In genomic region chr2:115737966-115738365, GRCm38 (mm10) we compare ENCODE assay signal across 22 mouse cellular contexts.
DNase-seq lines count a peak whose midpoint lies in the region; ATAC-seq lines count a peak whose summit lies in the region.
"Had no signal": no experiment of that assay in that cellular context is flagged by ENCODE, and none has a peak within 500 bp of the region (broad histone marks: within the 10 kb centered on the region; RNA-seq: fewer than 3 reads in every experiment).

No protein-coding gene starts in this region.

- no peaks in the 10 kb centered on the region for H3K9me3 ChIP-seq in kidney, embryonic 14.5 days (ENCODE audit: control insufficient read depth, low read length)
- no peaks in the 10 kb centered on the region for H3K9me3 ChIP-seq in embryonic facial prominence, embryonic 10.5 days
- no peaks in the 10 kb centered on the region for H3K9me3 ChIP-seq in limb, embryonic 10.5 days (replicated peaks)
- H3K9me3 ChIP-seq: embryonic facial prominence, embryonic 13.5 days; forebrain, embryonic 13.5 days; heart, embryonic 10.5 days; hindbrain, embryonic 15.5 days had no signal

- H3K27me3 ChIP-seq in kidney, embryonic 14.5 days (ENCODE audit: control insufficient read depth, insufficient read depth, low read length): no peaks in the 10 kb centered on the region
- H3K27me3 ChIP-seq in embryonic facial prominence, embryonic 10.5 days (replicated peaks; ENCODE audit: low read depth, poor library complexity, severe bottlenecking): peaks cover 59% of the 10 kb centered on the region
- no peaks in the 10 kb centered on the region for H3K27me3 ChIP-seq in limb, embryonic 10.5 days (ENCODE audit: low read depth, poor library complexity, severe bottlenecking)
- H3K27me3 ChIP-seq: CH12.LX; forebrain, embryonic 13.5 days; hindbrain, embryonic 15.5 days; Patski had no signal

- no peak for DNase-seq in kidney, postnatal 10 days
- DNase-seq in embryonic facial prominence, embryonic 10.5 days (ENCODE audit: low spot score): peak; percentile 69
- DNase-seq in limb, embryonic 10.5 days (ENCODE audit: low spot score): peak; percentile 45
- DNase-seq in heart, postnatal 25 days (ENCODE audit: low spot score): no peak
- DNase-seq in left cerebral cortex, adult 11 months (ENCODE audit: low spot score): no peak
- DNase-seq: adrenal gland, postnatal 14 days; cerebellum, adult 8-10 months; cerebellum, postnatal 14 days; gastrocnemius, postnatal 10 days; heart, adult 18-20 months; heart, postnatal 10 days; kidney, adult 11 months had no signal

- no peak overlapping the region for H3K27ac ChIP-seq in kidney, embryonic 14.5 days (ENCODE audit: low read depth, low read length)
- no peak overlapping the region for H3K27ac ChIP-seq in embryonic facial prominence, embryonic 10.5 days (replicated peaks)
- no peak overlapping the region for H3K27ac ChIP-seq in limb, embryonic 10.5 days
- H3K27ac ChIP-seq: embryonic facial prominence, embryonic 13.5 days; forebrain, embryonic 13.5 days; heart, embryonic 10.5 days; hindbrain, embryonic 15.5 days had no signal

- H3K4me3 ChIP-seq in kidney, embryonic 14.5 days (ENCODE audit: low read length): no peak overlapping the region
- no peak overlapping the region for H3K4me3 ChIP-seq in embryonic facial prominence, embryonic 10.5 days
- H3K4me3 ChIP-seq in limb, embryonic 10.5 days: no peak overlapping the region
- H3K4me3 ChIP-seq: embryonic facial prominence, embryonic 13.5 days; forebrain, embryonic 13.5 days; heart, embryonic 10.5 days; hindbrain, embryonic 15.5 days had no signal

- intact Hi-C loops in heart, postnatal 25 days (cut with DNase I): no loop called here

- no peak overlapping the region for H3K9ac ChIP-seq in kidney, embryonic 14.5 days (ENCODE audit: low read depth, low read length)
- H3K9ac ChIP-seq: embryonic facial prominence, embryonic 13.5 days; forebrain, embryonic 13.5 days; hindbrain, embryonic 15.5 days had no signal

- WGBS in kidney, embryonic 14.5 days: 30% methylated on average over 2 of the region's 2 CpGs
- 25% methylated on average over 2 of the region's 2 CpGs for WGBS in embryonic facial prominence, embryonic 10.5 days
- 23% methylated on average over 2 of the region's 2 CpGs for WGBS in limb, embryonic 10.5 days

- no peaks in the 10 kb centered on the region for H3K36me3 ChIP-seq in kidney, embryonic 14.5 days (ENCODE audit: control insufficient read depth, insufficient read depth, low read length)
- H3K36me3 ChIP-seq in embryonic facial prominence, embryonic 10.5 days (replicated peaks): no peaks in the 10 kb centered on the region
- H3K36me3 ChIP-seq in limb, embryonic 10.5 days: no peaks in the 10 kb centered on the region
- H3K36me3 ChIP-seq: embryonic facial prominence, embryonic 13.5 days; heart, embryonic 10.5 days; hindbrain, embryonic 15.5 days had no signal

- H3K4me2 ChIP-seq in kidney, embryonic 14.5 days (replicated peaks; ENCODE audit: low read depth, low read length): no peak overlapping the region
- H3K4me2 ChIP-seq: embryonic facial prominence, embryonic 13.5 days; forebrain, embryonic 13.5 days; hindbrain, embryonic 15.5 days had no signal

- 0 out of 2 replicates have a peak, but pooled peaks have one; percentile 26 for ATAC-seq in kidney, embryonic 14.5 days (ENCODE audit: low FRiP score, low TSS enrichment)
- ATAC-seq in frontal cortex, adult (ENCODE audit: low TSS enrichment): no peak
- ATAC-seq: activated CD4-positive, CD25-positive, alpha-beta regulatory T cell, adult 4 months; forebrain, embryonic 13.5 days; inflammation-experienced regulatory T-cells, adult 6 months; Patski had no signal

- 0 out of 2 replicates have a peak, but pooled peaks cover 3% of the 10 kb centered on the region for H3K4me1 ChIP-seq in kidney, embryonic 14.5 days (ENCODE audit: control insufficient read depth, insufficient read depth, low read length)
- peaks cover 40% of the 10 kb centered on the region for H3K4me1 ChIP-seq in embryonic facial prominence, embryonic 10.5 days
- peaks cover 46% of the 10 kb centered on the region for H3K4me1 ChIP-seq in limb, embryonic 10.5 days
- H3K4me1 ChIP-seq: forebrain, embryonic 13.5 days; hindbrain, embryonic 15.5 days had no signal

Comparison
In these comparisons a context has a peak if more than half of its experiments do, and no peak if none do; other contexts are left out.
1. DNase-seq: peak in embryonic facial prominence, embryonic 10.5 days (single experiment) and limb, embryonic 10.5 days (single experiment); none in kidney, postnatal 10 days (single experiment), heart, postnatal 25 days (single experiment) and left cerebral cortex, adult 11 months (single experiment).